ENCODE assay signal across 8 mouse cellular contexts in genomic region chr17:27512619-27513161, GRCm38 (mm10). TPM values are rescaled to one million over a fixed set of nuclear protein-coding genes. Genes with fewer than 3 reads are reported as not detected.
DNase-seq lines count a peak whose midpoint lies in the region; ATAC-seq and TF ChIP-seq lines count a peak whose summit lies in the region.

No protein-coding gene starts in this region.

- no peaks in the 10 kb centered on the region for H3K9me3 ChIP-seq in forebrain, embryonic 14.5 days (replicated peaks; ENCODE audit: control insufficient read depth, low read length)
- no peaks in the 10 kb centered on the region for H3K9me3 ChIP-seq in limb, embryonic 15.5 days
- H3K9me3 ChIP-seq in stomach, postnatal 0 days (ENCODE audit: control insufficient read depth, low read length): no peaks in the 10 kb centered on the region

- intact Hi-C loops in left cerebral cortex, adult 2 months (cut with DNase I): no loop called here
- intact Hi-C loops in left cerebral cortex, postnatal 14 days (cut with DNase I): loop anchor here (5.0 kb wide), 1 partner anchor 320 kb away; no protein-coding TSS in a partner anchor

- no peak for TF ChIP-seq CTCF in left cerebral cortex, adult 2 months (IDR thresholded peaks at IDR 0.05)
- no peak for TF ChIP-seq CTCF in bone marrow macrophage, adult 2 months (IDR thresholded peaks at IDR 0.05; ENCODE audit: low read depth, low read length)
- TF ChIP-seq CTCF in stomach, postnatal 0 days (IDR thresholded peaks at IDR 0.05; ENCODE audit: low read depth): no peak

- peaks cover 40% of the 10 kb centered on the region for H3K27me3 ChIP-seq in forebrain, embryonic 14.5 days (replicated peaks; ENCODE audit: control insufficient read depth, insufficient read depth, low read length)
- peaks cover 95% of the 10 kb centered on the region for H3K27me3 ChIP-seq in limb, embryonic 15.5 days
- peaks cover 23% of the 10 kb centered on the region for H3K27me3 ChIP-seq in stomach, postnatal 0 days (ENCODE audit: control insufficient read depth, insufficient read depth, low read length)

- peak overlapping the region; percentile 72 for H3K27ac ChIP-seq in left cerebral cortex, adult 2 months
- no peak overlapping the region for H3K27ac ChIP-seq in bone marrow macrophage, adult 2 months (ENCODE audit: insufficient read depth, low read depth, low read length)
- H3K27ac ChIP-seq in forebrain, embryonic 14.5 days (ENCODE audit: low read depth, low read length): no peak overlapping the region; the same call in 1 of the 2 replicates
- H3K27ac ChIP-seq in limb, embryonic 15.5 days: no peak overlapping the region
- H3K27ac ChIP-seq in stomach, postnatal 0 days (replicated peaks): no peak overlapping the region

- peak; percentile 37 to 41 for DNase-seq in left cerebral cortex, adult 2 months (ENCODE audit: extremely low spot score in 1 of 2, low spot score in 2 of 2)
- DNase-seq in left cerebral cortex, postnatal 14 days (ENCODE audit: low spot score in 2 of 2): no peak
- DNase-seq in forebrain, embryonic 14.5 days (ENCODE audit: low spot score): no peak
- DNase-seq in stomach, postnatal 0 days (ENCODE audit: low spot score): peak; percentile 43
- no peak for DNase-seq in urinary bladder, adult 2 months (ENCODE audit: low spot score)
- DNase-seq in embryo, embryonic 9.5 days (ENCODE audit: extremely low spot score): no peak

- H3K4me3 ChIP-seq in left cerebral cortex, adult 2 months: peak overlapping the region; percentile 64
- peak overlapping the region; percentile 22; the same call in 1 of the 2 replicates for H3K4me3 ChIP-seq in bone marrow macrophage, adult 2 months (ENCODE audit: insufficient read depth, low read length)
- H3K4me3 ChIP-seq in forebrain, embryonic 14.5 days (ENCODE audit: low read depth, low read length): peak overlapping the region; percentile 58
- peak overlapping the region; percentile 54 for H3K4me3 ChIP-seq in limb, embryonic 15.5 days
- H3K4me3 ChIP-seq in stomach, postnatal 0 days (ENCODE audit: low read depth, low read length): peak overlapping the region; percentile 52

- TF ChIP-seq EP300 in stomach, postnatal 0 days (optimal IDR thresholded peaks at IDR 0.05): no peak

- H3K36me3 ChIP-seq in forebrain, embryonic 14.5 days (ENCODE audit: control insufficient read depth, insufficient read depth, low read length): no peaks in the 10 kb centered on the region
- H3K36me3 ChIP-seq in limb, embryonic 15.5 days: no peaks in the 10 kb centered on the region
- H3K36me3 ChIP-seq in stomach, postnatal 0 days (ENCODE audit: control insufficient read depth, insufficient read depth, low read length): no peaks in the 10 kb centered on the region

- 0 out of 2 replicates have a peak, but pooled peaks have one; percentile 11 for ATAC-seq in forebrain, embryonic 14.5 days
- ATAC-seq in limb, embryonic 15.5 days (ENCODE audit: insufficient number of reproducible peaks, low FRiP score, low TSS enrichment, low read depth): no peak
- ATAC-seq in stomach, postnatal 0 days (ENCODE audit: low FRiP score, low TSS enrichment): 0 out of 2 replicates have a peak, but pooled peaks have one; percentile 16

- no peak for TF ChIP-seq POLR2A in bone marrow macrophage, adult 2 months (IDR thresholded peaks at IDR 0.05; ENCODE audit: borderline replicate concordance, low read depth, low read length)

- peak overlapping the region; percentile 72 for H3K9ac ChIP-seq in forebrain, embryonic 14.5 days (ENCODE audit: low read length)
- H3K9ac ChIP-seq in limb, embryonic 15.5 days: peak overlapping the region; percentile 31
- peak overlapping the region; percentile 31; the same call in 1 of the 2 replicates for H3K9ac ChIP-seq in stomach, postnatal 0 days (ENCODE audit: low read length)

- H3K4me2 ChIP-seq in forebrain, embryonic 14.5 days (ENCODE audit: low read length): peak overlapping the region; percentile 97
- peak overlapping the region; percentile 100 for H3K4me2 ChIP-seq in limb, embryonic 15.5 days
- H3K4me2 ChIP-seq in stomach, postnatal 0 days (replicated peaks; ENCODE audit: low read depth): peak overlapping the region; percentile 93

- H3K4me1 ChIP-seq in bone marrow macrophage, adult 2 months (ENCODE audit: control insufficient read depth, insufficient read depth, low read length): no peaks in the 10 kb centered on the region
- H3K4me1 ChIP-seq in forebrain, embryonic 14.5 days (ENCODE audit: control insufficient read depth, insufficient read depth, low read length): peaks cover 12% of the 10 kb centered on the region
- peaks cover 25% of the 10 kb centered on the region for H3K4me1 ChIP-seq in limb, embryonic 15.5 days
- H3K4me1 ChIP-seq in stomach, postnatal 0 days (replicated peaks; ENCODE audit: control insufficient read depth, insufficient read depth): 0 out of 2 replicates have a peak, but pooled peaks cover 2% of the 10 kb centered on the region

- WGBS in forebrain, embryonic 14.5 days: under 1% methylated on average over 65 of the region's 78 CpGs
- WGBS in limb, embryonic 15.5 days: under 1% methylated on average over 72 of the region's 78 CpGs
- 0% methylated on average over 27 of the region's 78 CpGs for WGBS in stomach, postnatal 0 days

RNA-seq across cellular contexts. Expression of gene Grm4, which starts 8.5 kb away (rescaled TPM):
- 10 to 100 TPM; 19.9 to 29.7 TPM for total RNA-seq in left cerebral cortex, adult 2 months (2021)
- 10 to 100 TPM; 24.1 to 25.6 TPM for total RNA-seq in left cerebral cortex, postnatal 14 days (2021)
- polyA plus RNA-seq in bone marrow macrophage, adult 2 months (2012; ENCODE audit: insufficient read depth, insufficient read length, missing spikeins): not detected in 2 replicates
- 2.0 and 2.4 TPM in 2 replicates for polyA plus RNA-seq in forebrain, embryonic 14.5 days (2014; fragmentation: Nextera tagmentation; extraction: Ambion mirVana)
- 0.54 and 0.55 TPM in 2 replicates for polyA plus RNA-seq in limb, embryonic 15.5 days (2015; fragmentation: Nextera tagmentation; extraction: Ambion mirVana)
- polyA plus RNA-seq in stomach, postnatal 0 days (2015; fragmentation: Nextera tagmentation; extraction: Ambion mirVana): 0.16 TPM in 2 replicates
- 0.12 and 0.35 TPM in 2 replicates for polyA plus RNA-seq in urinary bladder, adult 2 months (2012; rRNA removed)

RNA-seq across cellular contexts. Expression of gene Hmga1, which starts 43.6 kb away (rescaled TPM):
- 10 to 100 TPM; 55.2 to 55.7 TPM for total RNA-seq in left cerebral cortex, adult 2 months (2021)
- total RNA-seq in left cerebral cortex, postnatal 14 days (2021): 10 to 100 TPM; 40.0 to 47.9 TPM
- polyA plus RNA-seq in bone marrow macrophage, adult 2 months (2012; ENCODE audit: insufficient read depth, insufficient read length, missing spikeins): 151 and 159 TPM in 2 replicates
- polyA plus RNA-seq in forebrain, embryonic 14.5 days (2014; fragmentation: Nextera tagmentation; extraction: Ambion mirVana): 132 TPM in 2 replicates
- 161 and 167 TPM in 2 replicates for polyA plus RNA-seq in limb, embryonic 15.5 days (2015; fragmentation: Nextera tagmentation; extraction: Ambion mirVana)
- 71.1 and 78.4 TPM in 2 replicates for polyA plus RNA-seq in stomach, postnatal 0 days (2015; fragmentation: Nextera tagmentation; extraction: Ambion mirVana)
- 55.1 and 65.1 TPM in 2 replicates for polyA plus RNA-seq in urinary bladder, adult 2 months (2012; rRNA removed)

RNA-seq across cellular contexts. Expression of gene AI413582, which starts 52.9 kb away (rescaled TPM):
- 10 to 100 TPM; 86.7 to 93.8 TPM for total RNA-seq in left cerebral cortex, adult 2 months (2021)
- total RNA-seq in left cerebral cortex, postnatal 14 days (2021): 10 to 100 TPM; 92.2 to 97.5 TPM
- polyA plus RNA-seq in bone marrow macrophage, adult 2 months (2012; ENCODE audit: insufficient read depth, insufficient read length, missing spikeins): 76.7 and 85.6 TPM in 2 replicates
- 44.6 and 46.2 TPM in 2 replicates for polyA plus RNA-seq in forebrain, embryonic 14.5 days (2014; fragmentation: Nextera tagmentation; extraction: Ambion mirVana)
- 28.4 TPM in 2 replicates for polyA plus RNA-seq in limb, embryonic 15.5 days (2015; fragmentation: Nextera tagmentation; extraction: Ambion mirVana)
- 37.1 and 37.7 TPM in 2 replicates for polyA plus RNA-seq in stomach, postnatal 0 days (2015; fragmentation: Nextera tagmentation; extraction: Ambion mirVana)
- polyA plus RNA-seq in urinary bladder, adult 2 months (2012; rRNA removed): 34.8 and 48.7 TPM in 2 replicates

Comparison
In these comparisons a context has a peak if more than half of its experiments do, and no peak if none do; other contexts are left out.
1. DNase-seq: peak in left cerebral cortex, adult 2 months (2 of 2) and stomach, postnatal 0 days (single experiment); none in left cerebral cortex, postnatal 14 days (0 of 2), forebrain, embryonic 14.5 days (single experiment), urinary bladder, adult 2 months (single experiment) and embryo, embryonic 9.5 days (single experiment).
2. Peak in every context shown above with its lines, with median percentiles within 50 percentile points of each other: H3K4me3 ChIP-seq, H3K4me2 ChIP-seq and H3K9ac ChIP-seq.